Mouse (Mus musculus) bone marrow macrophage, adult 2 months (primary cell): ENCODE measurements around the gene Zfp398.

Experiments
- CTCF ChIP-seq: IDR thresholded peaks from 2 replicates; pipeline ENCODE4 v1.5.1; 2012; ENCODE audit warnings: low read depth, mild to moderate bottlenecking, low read length, moderate library complexity
- POLR2A ChIP-seq: IDR thresholded peaks from 2 replicates; pipeline ENCODE4 v1.6.1; 2012; ENCODE audit warnings: mild to moderate bottlenecking, low read depth, low read length, borderline replicate concordance

GRCm38 (mm10) chr6:47811324-47811723 lies 24.1 kb upstream of the Zfp398 start:
- TF ChIP-seq POLR2A (no peak), CTCF (no peak)
